Mouse (Mus musculus): Measurements from ENCODE around the gene Arhgef33. TPM values are rescaled to one million over a fixed set of nuclear protein-coding genes. Genes with fewer than 3 reads are reported as not detected.

The Arhgef33 gene
- total RNA-seq, 1 experiment from 2014 or later: 0.67 TPM

Other genes with a start within 250 kb of the Arhgef33 start
- 57.6 and 66.2 TPM in 2 replicates for gene Hnrnpll, start 245.1 kb upstream of the Arhgef33 start, total RNA-seq (2021)
- gene Galm, start 179.9 kb upstream of the Arhgef33 start, total RNA-seq (2021): 18.0 and 18.4 TPM in 2 replicates
- 119 and 126 TPM in 2 replicates for gene Srsf7, start 100.1 kb upstream of the Arhgef33 start, total RNA-seq (2021)
- 0.24 TPM in 1 of 2 replicates, not detected in the other for gene Ttc39d, start 99.9 kb upstream of the Arhgef33 start, total RNA-seq (2021)
- gene Gemin6, start 83.0 kb upstream of the Arhgef33 start, total RNA-seq (2021): 10.4 and 11.1 TPM in 2 replicates
- gene Morn2, start 17.2 kb upstream of the Arhgef33 start, total RNA-seq (2021): 10.7 and 12.7 TPM in 2 replicates
- 13.5 and 17.8 TPM in 2 replicates for gene Dhx57, start 16.9 kb upstream of the Arhgef33 start, total RNA-seq (2021)
- gene Gm10190, start 66.1 kb downstream of the Arhgef33 start, total RNA-seq (2021): not detected in 2 replicates
- gene Sos1, start 173.0 kb downstream of the Arhgef33 start, total RNA-seq (2021): 30.3 and 30.9 TPM in 2 replicates